Mouse (Mus musculus): ENCODE measurements around the gene Phrf1. TPM values are rescaled to one million over a fixed set of nuclear protein-coding genes. Genes with fewer than 3 reads are reported as not detected.
"Not testable (repeated sequence)": the region's sequence is repeated elsewhere in the genome, so short reads cannot be mapped to it uniquely, and the experiment has no call there.

The Phrf1 gene
- polyA plus RNA-seq, 1 experiment from 2014 or later: 81.0 TPM

GRCm38 (mm10) chr7:141231551-141231950 is 3.0 kb downstream of the Phrf1 start:
- H3K9ac ChIP-seq (ENCODE audit: low read depth, low read length): no peak overlapping the region
- H3K4me3 ChIP-seq (ENCODE audit: low read depth, low read length): no peak overlapping the region
- no peak overlapping the region for H3K4me2 ChIP-seq
- H3K4me1 ChIP-seq (replicated peaks; ENCODE audit: control insufficient read depth, insufficient read depth, low read length): peaks cover 15% of the 10 kb centered on the region
- H3K27me3 ChIP-seq (replicated peaks; ENCODE audit: control insufficient read depth, insufficient read depth, low read length): no peaks in the 10 kb centered on the region
- ATAC-seq (replicated peaks; ENCODE audit: low FRiP score) (no peak), DNase-seq (ENCODE audit: low spot score) (no peak)
- H3K9me3 ChIP-seq (ENCODE audit: control insufficient read depth, low read length): no peaks in the 10 kb centered on the region
- WGBS: 92% methylated on average over 9 of the region's 10 CpGs
- no peak overlapping the region; the same call in 1 of the 2 replicates for H3K27ac ChIP-seq (ENCODE audit: low read depth, low read length)
- peaks cover 36% of the 10 kb centered on the region for H3K36me3 ChIP-seq (ENCODE audit: control insufficient read depth, insufficient read depth, low read length)

DNA sequence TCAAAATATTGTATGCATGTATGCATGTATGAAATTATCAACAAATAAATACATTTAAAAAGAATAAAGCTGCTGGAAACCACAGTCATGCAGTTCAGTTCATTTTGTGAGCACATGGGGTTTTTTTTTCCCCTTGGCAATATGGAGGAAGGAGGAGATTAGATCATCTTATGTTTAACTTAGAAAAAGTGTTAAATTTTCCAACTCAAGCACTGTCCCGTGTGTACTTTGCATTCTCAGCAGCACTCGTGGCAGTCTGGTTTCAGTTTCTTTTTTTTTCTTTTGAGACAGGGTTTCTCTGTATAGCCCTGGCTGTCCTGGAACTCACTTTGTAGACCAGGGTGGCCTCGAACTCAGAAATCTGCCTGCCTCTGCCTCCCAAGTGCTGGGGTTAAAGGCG is 21.9 kb downstream of the Phrf1 start:
- 92% methylated on average over 4 of the region's 4 CpGs for WGBS
- DNase-seq (ENCODE audit: low spot score); ATAC-seq (replicated peaks; ENCODE audit: low FRiP score); H3K4me1 ChIP-seq (replicated peaks; ENCODE audit: control insufficient read depth, insufficient read depth, low read length); H3K9me3 ChIP-seq (ENCODE audit: control insufficient read depth, low read length); H3K4me3 ChIP-seq (ENCODE audit: low read depth, low read length); H3K9ac ChIP-seq (ENCODE audit: low read depth, low read length); H3K27ac ChIP-seq (ENCODE audit: low read depth, low read length); H3K4me2 ChIP-seq; H3K27me3 ChIP-seq (replicated peaks; ENCODE audit: control insufficient read depth, insufficient read depth, low read length): not testable (repeated sequence)
- H3K36me3 ChIP-seq (ENCODE audit: control insufficient read depth, insufficient read depth, low read length): peaks cover 63% of the 10 kb centered on the region

- ATAC-seq (replicated peaks; ENCODE audit: low FRiP score) (no peak), DNase-seq (ENCODE audit: low spot score) (no peak)
- Histone ChIP-seq H3K4me2 (no peak overlapping the region), H3K9me3 (ENCODE audit: control insufficient read depth, low read length) (no peaks in the 10 kb centered on the region), H3K36me3 (ENCODE audit: control insufficient read depth, insufficient read depth, low read length) (peaks cover 80% of the 10 kb centered on the region), H3K9ac (ENCODE audit: low read depth, low read length) (no peak overlapping the region), H3K27ac (ENCODE audit: low read depth, low read length) (no peak overlapping the region), H3K27me3 (replicated peaks; ENCODE audit: control insufficient read depth, insufficient read depth, low read length) (no peaks in the 10 kb centered on the region), H3K4me1 (replicated peaks; ENCODE audit: control insufficient read depth, insufficient read depth, low read length) (no peaks in the 10 kb centered on the region), H3K4me3 (ENCODE audit: low read depth, low read length) (no peak overlapping the region)
- 86% methylated on average over 10 of the region's 10 CpGs for WGBS
Measured at GRCm38 (mm10) chr7:141256159-141256558, 27.6 kb downstream of the Phrf1 start.

- H3K4me2 ChIP-seq: no peak overlapping the region
- H3K9me3 ChIP-seq (ENCODE audit: control insufficient read depth, low read length): no peaks in the 10 kb centered on the region
- no peak overlapping the region for H3K27ac ChIP-seq (ENCODE audit: low read depth, low read length)
- ATAC-seq (replicated peaks; ENCODE audit: low FRiP score) (no peak), DNase-seq (ENCODE audit: low spot score) (no peak)
- H3K36me3 ChIP-seq (ENCODE audit: control insufficient read depth, insufficient read depth, low read length): peaks cover 73% of the 10 kb centered on the region
- peaks cover 14% of the 10 kb centered on the region for H3K4me1 ChIP-seq (replicated peaks; ENCODE audit: control insufficient read depth, insufficient read depth, low read length)
- H3K9ac ChIP-seq (ENCODE audit: low read depth, low read length): no peak overlapping the region
- WGBS: 89% methylated on average over 3 of the region's 3 CpGs
- no peak overlapping the region for H3K4me3 ChIP-seq (ENCODE audit: low read depth, low read length)
- H3K27me3 ChIP-seq (replicated peaks; ENCODE audit: control insufficient read depth, insufficient read depth, low read length): no peaks in the 10 kb centered on the region
Measured at GRCm38 (mm10) chr7:141261480-141261879, 32.9 kb downstream of the Phrf1 start.

DNA sequence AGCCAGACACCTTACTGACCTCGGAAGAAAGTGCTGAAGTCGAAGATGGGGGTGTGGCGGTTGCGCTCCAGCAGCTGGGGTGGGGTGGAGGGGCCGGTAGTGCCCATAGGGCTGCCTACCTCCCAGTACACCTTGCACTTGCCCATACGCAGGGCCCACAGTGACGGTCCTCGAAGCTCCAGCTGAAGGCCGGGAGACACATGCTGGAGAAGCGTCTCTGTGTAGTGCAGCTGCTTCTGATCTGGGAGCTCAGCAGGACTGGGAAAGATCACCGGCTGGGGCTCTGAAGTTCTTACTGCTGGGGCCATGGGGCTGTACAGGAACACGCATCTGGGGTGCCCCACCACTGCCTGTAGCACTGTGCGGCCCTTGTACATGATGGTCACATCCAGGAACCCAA is 35.1 kb downstream of the Phrf1 start:
- no peak for ATAC-seq (replicated peaks; ENCODE audit: low FRiP score)
- Histone ChIP-seq H3K27me3 (replicated peaks; ENCODE audit: control insufficient read depth, insufficient read depth, low read length) (no peaks in the 10 kb centered on the region), H3K9ac (ENCODE audit: low read depth, low read length) (no peak overlapping the region)

GRCm38 (mm10) chr7:141264041-141264700 is 35.6 kb downstream of the Phrf1 start:
- 77% methylated on average over 11 of the region's 11 CpGs for WGBS
- no peak overlapping the region; the same call in 1 of the 2 replicates for H3K4me2 ChIP-seq
- H3K9ac ChIP-seq (ENCODE audit: low read depth, low read length): no peak overlapping the region
- DNase-seq (ENCODE audit: low spot score) (no peak), ATAC-seq (replicated peaks; ENCODE audit: low FRiP score) (no peak)
- peaks cover 16% of the 10 kb centered on the region for H3K4me1 ChIP-seq (replicated peaks; ENCODE audit: control insufficient read depth, insufficient read depth, low read length)
- peaks cover 46% of the 10 kb centered on the region for H3K36me3 ChIP-seq (ENCODE audit: control insufficient read depth, insufficient read depth, low read length)
- no peaks in the 10 kb centered on the region for H3K27me3 ChIP-seq (replicated peaks; ENCODE audit: control insufficient read depth, insufficient read depth, low read length)
- H3K27ac ChIP-seq (ENCODE audit: low read depth, low read length): no peak overlapping the region
- H3K4me3 ChIP-seq (ENCODE audit: low read depth, low read length): no peak overlapping the region
- H3K9me3 ChIP-seq (ENCODE audit: control insufficient read depth, low read length): no peaks in the 10 kb centered on the region

More for the DNA sequence above, 35.1 kb downstream of the Phrf1 start:
- no peak for DNase-seq (ENCODE audit: low spot score)
- Histone ChIP-seq H3K36me3 (ENCODE audit: control insufficient read depth, insufficient read depth, low read length) (peaks cover 51% of the 10 kb centered on the region), H3K4me2 (no peak overlapping the region), H3K9me3 (ENCODE audit: control insufficient read depth, low read length) (no peaks in the 10 kb centered on the region), H3K27ac (ENCODE audit: low read depth, low read length) (no peak overlapping the region), H3K4me3 (ENCODE audit: low read depth, low read length) (no peak overlapping the region), H3K4me1 (replicated peaks; ENCODE audit: control insufficient read depth, insufficient read depth, low read length) (peaks cover 16% of the 10 kb centered on the region)
- 88% methylated on average over 13 of the region's 13 CpGs for WGBS

DNA sequence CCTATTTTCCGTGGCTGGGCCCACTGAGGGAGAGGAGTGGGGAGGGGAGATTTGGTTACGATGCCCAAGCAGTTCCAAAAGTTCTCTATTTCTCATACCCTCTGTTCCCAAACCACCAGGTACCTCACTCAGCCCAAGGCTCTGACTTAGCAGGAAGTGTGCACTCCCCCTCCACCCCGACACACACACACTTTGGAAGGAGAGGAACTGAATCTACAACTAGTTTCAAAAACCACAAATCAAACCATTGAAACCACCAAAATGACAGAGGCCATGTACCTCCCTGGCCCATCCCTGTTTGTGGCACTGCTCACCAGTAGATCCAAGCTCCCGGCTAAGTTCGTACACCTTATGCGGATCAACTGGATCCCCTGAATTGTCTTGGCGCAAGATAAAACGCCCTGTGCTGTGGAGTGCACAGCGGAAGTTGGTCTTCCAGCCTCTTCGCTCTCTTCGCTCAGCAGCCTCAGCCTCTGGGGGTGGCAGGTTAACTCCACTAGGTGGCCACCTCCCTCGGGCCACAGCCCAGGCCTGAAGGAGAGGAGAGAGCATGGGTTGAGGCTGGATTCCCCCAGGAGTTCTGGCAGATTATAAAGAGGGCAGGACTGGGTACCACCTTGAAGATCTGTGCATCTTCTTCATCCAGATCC is 36.3 kb downstream of the Phrf1 start:
- ATAC-seq (replicated peaks; ENCODE audit: low FRiP score): peak; percentile 67
- 23% methylated on average over 12 of the region's 12 CpGs for WGBS
- Histone ChIP-seq H3K4me1 (replicated peaks; ENCODE audit: control insufficient read depth, insufficient read depth, low read length) (peaks cover 16% of the 10 kb centered on the region), H3K4me3 (ENCODE audit: low read depth, low read length) (peak overlapping the region; percentile 64), H3K27ac (ENCODE audit: low read depth, low read length) (no peak overlapping the region), H3K9me3 (ENCODE audit: control insufficient read depth, low read length) (no peaks in the 10 kb centered on the region), H3K9ac (ENCODE audit: low read depth, low read length) (no peak overlapping the region), H3K36me3 (ENCODE audit: control insufficient read depth, insufficient read depth, low read length) (peaks cover 39% of the 10 kb centered on the region), H3K4me2 (peak overlapping the region; percentile 73), H3K27me3 (replicated peaks; ENCODE audit: control insufficient read depth, insufficient read depth, low read length) (no peaks in the 10 kb centered on the region)
- DNase-seq (ENCODE audit: low spot score): no peak

DNA sequence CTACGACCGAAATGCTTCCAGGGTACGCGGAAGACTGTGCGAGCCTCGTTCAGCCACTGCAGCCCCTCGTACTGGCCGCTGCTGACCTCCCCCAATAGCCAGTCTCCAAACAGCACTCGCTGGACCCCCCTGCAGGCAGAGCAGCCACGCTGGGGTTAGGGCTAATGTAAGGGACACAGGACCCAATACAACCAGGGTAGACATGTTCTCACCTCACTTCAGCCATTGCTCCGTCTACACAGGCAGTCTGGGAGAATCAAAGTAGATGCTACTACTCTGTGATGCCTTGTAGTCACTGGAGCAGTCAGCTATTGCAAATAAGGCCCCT is 36.8 kb downstream of the Phrf1 start:
- no peaks in the 10 kb centered on the region for H3K9me3 ChIP-seq (ENCODE audit: control insufficient read depth, low read length)
- no peak overlapping the region for H3K27ac ChIP-seq (ENCODE audit: low read depth, low read length)
- peaks cover 34% of the 10 kb centered on the region for H3K36me3 ChIP-seq (ENCODE audit: control insufficient read depth, insufficient read depth, low read length)
- H3K9ac ChIP-seq (ENCODE audit: low read depth, low read length): no peak overlapping the region
- ATAC-seq (replicated peaks; ENCODE audit: low FRiP score) (0 out of 2 replicates have a peak, but pooled peaks have one; percentile 11), DNase-seq (ENCODE audit: low spot score) (no peak)
- peaks cover 16% of the 10 kb centered on the region for H3K4me1 ChIP-seq (replicated peaks; ENCODE audit: control insufficient read depth, insufficient read depth, low read length)
- H3K4me2 ChIP-seq: peak overlapping the region; percentile 73
- WGBS: 40% methylated on average over 11 of the region's 11 CpGs
- H3K4me3 ChIP-seq (ENCODE audit: low read depth, low read length): peak overlapping the region; percentile 64
- no peaks in the 10 kb centered on the region for H3K27me3 ChIP-seq (replicated peaks; ENCODE audit: control insufficient read depth, insufficient read depth, low read length)

Data from liver, embryonic 11.5 days (tissue).